Mouse (Mus musculus): ENCODE data around the gene Bricd5.
A peak's percentile ranks its signal among the peaks of the same experiment; 100 is the strongest.

Gene Bricd5

GRCm38 (mm10) chr17:24462932-24463331 is 10.8 kb upstream of the Bricd5 start:
- no peak for DNase-seq (ENCODE audit: low spot score)

- DNase-seq (ENCODE audit: low spot score) = no peak
Measured at GRCm38 (mm10) chr17:24463374-24464133, 10.1 kb upstream of the Bricd5 start.

- no peak for DNase-seq (ENCODE audit: low spot score)
Measured at GRCm38 (mm10) chr17:24468636-24469246, 4.9 kb upstream of the Bricd5 start.

- DNase-seq (ENCODE audit: low spot score) = no peak
Measured at GRCm38 (mm10) chr17:24469336-24469909, 4.3 kb upstream of the Bricd5 start.

GRCm38 (mm10) chr17:24469910-24470602 is 3.6 kb upstream of the Bricd5 start, which contains the start of the genes E4f1 and Pgp:
Gene E4f1 (minus strand): TSS chr17:24470313.
Gene Pgp (plus strand): TSS chr17:24470392.
- DNase-seq (ENCODE audit: low spot score) = peak; percentile 99

GRCm38 (mm10) chr17:24470701-24471527 is 2.8 kb upstream of the Bricd5 start:
- peak; percentile 34 for DNase-seq (ENCODE audit: low spot score)

- DNase-seq (ENCODE audit: low spot score) = no peak
Measured at GRCm38 (mm10) chr17:24472512-24472911, 1.2 kb upstream of the Bricd5 start.

- no peak for DNase-seq (ENCODE audit: low spot score)
Measured at GRCm38 (mm10) chr17:24474557-24474956, 873 bp downstream of the Bricd5 start.

- no peak for DNase-seq (ENCODE audit: low spot score)
Measured at GRCm38 (mm10) chr17:24475586-24475985, 1.9 kb downstream of the Bricd5 start.

GRCm38 (mm10) chr17:24476022-24476776 is 2.5 kb downstream of the Bricd5 start:
- no peak for DNase-seq (ENCODE audit: low spot score)

GRCm38 (mm10) chr17:24477053-24477984 is 3.6 kb downstream of the Bricd5 start:
- DNase-seq (ENCODE audit: low spot score) = no peak

GRCm38 (mm10) chr17:24477985-24478600 is 4.4 kb downstream of the Bricd5 start:
- no peak for DNase-seq (ENCODE audit: low spot score)

- peak; percentile 97 for DNase-seq (ENCODE audit: low spot score)
Measured at GRCm38 (mm10) chr17:24478663-24479380, 5.1 kb downstream of the Bricd5 start, which contains the start of gene Mlst8. Gene Mlst8 (minus strand): TSS chr17:24479078.

GRCm38 (mm10) chr17:24479431-24479830 is 5.7 kb downstream of the Bricd5 start:
- no peak for DNase-seq (ENCODE audit: low spot score)

GRCm38 (mm10) chr17:24480201-24480826 is 6.6 kb downstream of the Bricd5 start:
- no peak for DNase-seq (ENCODE audit: low spot score)

GRCm38 (mm10) chr17:24481027-24481815 is 7.5 kb downstream of the Bricd5 start:
- DNase-seq (ENCODE audit: low spot score) = no peak

- DNase-seq (ENCODE audit: low spot score) = no peak
Measured at GRCm38 (mm10) chr17:24483495-24483894, 9.8 kb downstream of the Bricd5 start.

Measured in spleen, adult 12 weeks (tissue).